Mouse (Mus musculus) gastrocnemius, adult 8-10 months (tissue): ENCODE measurements around the gene Ccdc191. TPM values are rescaled to one million over a fixed set of nuclear protein-coding genes. Genes with fewer than 3 reads are reported as not detected.

ENCODE experiments used
- DNase-seq, 2 experiments: peaks; one replicate each; pipeline ENCODE4 v3.0.0; 2022; ENCODE audit warnings: low spot score in 2 of 2
- microRNA-seq: library from miRNA; unstranded; fragments of <30 nt; microRNA quantifications from one replicate; pipeline ENCODE4 v1.2.0, GENCODE M21; 2022
- total RNA-seq, 4 experiments: library from RNA; stranded (reverse); gene quantifications; 2 replicates each; pipeline ENCODE4 v1.2.4; 2022

The Ccdc191 gene
- total RNA-seq, 4 experiments from 2014 or later, result 1.1 to 2.1 (median 1.4) TPM

GRCm38 (mm10) chr16:43980110-43980609 is 90.6 kb downstream of the Ccdc191 start:
- DNase-seq, result no peak

- DNase-seq, result no peak
Observed at GRCm38 (mm10) chr16:43986299-43986698, 96.7 kb downstream of the Ccdc191 start.

GRCm38 (mm10) chr16:43994623-43995022 is 105.0 kb downstream of the Ccdc191 start:
- no peak for DNase-seq

- no peak for DNase-seq
Observed at GRCm38 (mm10) chr16:43999111-43999510, 109.5 kb downstream of the Ccdc191 start.

- DNase-seq, result no peak
Observed at GRCm38 (mm10) chr16:43999541-43999940, 109.9 kb downstream of the Ccdc191 start.

- DNase-seq, result no peak
Observed at GRCm38 (mm10) chr16:44002086-44002485, 112.5 kb downstream of the Ccdc191 start.

GRCm38 (mm10) chr16:44011010-44011409 is 121.4 kb downstream of the Ccdc191 start:
- no peak for DNase-seq

Small RNA genes lying within 50 kb of the gene (microRNA-seq; reads per million reads assigned to microRNA genes)
- gene Mir3470b, result not detected

Other genes starting within 250 kb of the Ccdc191 start
- not detected for gene Tigit, start 225.7 kb upstream of the Ccdc191 start, total RNA-seq
- gene Drd3, start 135.8 kb upstream of the Ccdc191 start, total RNA-seq, result not detected
- gene Qtrt2, start 37.0 kb downstream of the Ccdc191 start, total RNA-seq, result 1 to 10 TPM; 6.4 to 8.8 (median 7.4) TPM
- gene Zdhhc23, start 90.0 kb downstream of the Ccdc191 start, total RNA-seq, result 10 to 100 TPM in 2 of 4 experiments, 1 to 10 TPM in 2; 8.3 to 13.8 (median 9.4) TPM
- gene Gramd1c, start 173.5 kb downstream of the Ccdc191 start, total RNA-seq, result under 1 TPM; 0.19 to 0.51 (median 0.26) TPM
- gene Atp6v1a, start 249.9 kb downstream of the Ccdc191 start, total RNA-seq, result 10 to 100 TPM; 16.2 to 27.1 (median 22.1) TPM